Mouse (Mus musculus) heart, embryonic 14.5 days (tissue): ENCODE measurements at regions not wholly inside any gene's neighbourhood (a gene's known extent, or its start where the extent isn't known, plus 50 kb on each side); places are given as distances from the start of the nearest gene placed in this dataset.

Source experiments
- ATAC-seq: fragments of 200-750 bp; cut with Nextera tagmentation; 2 replicates; pipeline ENCODE4 v1.8.0; 2017; ENCODE audit warnings: low read depth, moderate TSS enrichment; ENCODE audit not compliant: insufficient number of reproducible peaks, insufficient read depth, low FRiP score
- H3K27ac ChIP-seq, 2 experiments: fragments of 200-500 bp in 1 of 2; fragments of 300-500 bp in 1 of 2; sonication (generic) in 1 of 2; replicated peaks in 1 of 2; 2 replicates each; pipeline ENCODE4 v1.5.1; 2012 to 2014; ENCODE audit warnings: low read depth in 2 of 2, low read length in 2 of 2, control low read depth in 1 of 2, mild to moderate bottlenecking in 1 of 2, mixed read lengths in 1 of 2; ENCODE audit not compliant: control insufficient read depth in 1 of 2, insufficient read depth in 1 of 2
- H3K27me3 ChIP-seq: fragments of 300-500 bp; sonication (generic); 2 replicates; pipeline ENCODE4 v1.6.1; 2014; ENCODE audit warnings: mild to moderate bottlenecking, low read length, control low read depth; ENCODE audit not compliant: control insufficient read depth, insufficient read depth
- H3K36me3 ChIP-seq: fragments of 300-500 bp; sonication (generic); 2 replicates; pipeline ENCODE4 v1.6.1; 2014; ENCODE audit warnings: mild to moderate bottlenecking, control low read depth, low read length, mixed read lengths; ENCODE audit not compliant: control insufficient read depth, insufficient read depth
- H3K4me1 ChIP-seq, 2 experiments: fragments of 200-500 bp in 1 of 2; fragments of 300-500 bp in 1 of 2; sonication (generic) in 1 of 2; 2 replicates each; pipeline ENCODE4 v1.6.1; 2012 to 2014; ENCODE audit warnings: low read length in 2 of 2, control low read depth in 1 of 2, mixed read lengths in 1 of 2; ENCODE audit not compliant: control insufficient read depth in 2 of 2, insufficient read depth in 2 of 2
- H3K4me2 ChIP-seq: fragments of 300-500 bp; sonication (generic); 2 replicates; pipeline ENCODE4 v1.6.1; 2014; ENCODE audit warnings: mild to moderate bottlenecking, low read length
- H3K4me3 ChIP-seq, 2 experiments: fragments of 200-500 bp in 1 of 2; fragments of 300-500 bp in 1 of 2; sonication (generic) in 1 of 2; 2 replicates each; pipeline ENCODE4 v1.5.1; 2012 to 2014; ENCODE audit warnings: low read length in 2 of 2, mild to moderate bottlenecking in 2 of 2, control low read depth in 1 of 2, low read depth in 1 of 2, moderate library complexity in 1 of 2; ENCODE audit not compliant: control insufficient read depth in 1 of 2, insufficient read depth in 1 of 2
- H3K9ac ChIP-seq: fragments of 300-500 bp; sonication (generic); 2 replicates; pipeline ENCODE4 v1.6.1; 2014; ENCODE audit warnings: mild to moderate bottlenecking, low read length
- H3K9me3 ChIP-seq: fragments of 300-500 bp; sonication (generic); 2 replicates; pipeline ENCODE4 v1.6.1; 2016; ENCODE audit warnings: low read length, control low read depth; ENCODE audit not compliant: control insufficient read depth
- WGBS: fragments of 180-500 bp; shearing (Covaris S2); extraction: QIAGEN DNeasy Blood & Tissue Kit; methylation state at CpG from one replicate; pipeline ENCODE4 v1.1.7; 2014; 5-methylcytosine and 5-hydroxymethylcytosine counted together

GRCm38 (mm10) chr5:119497501-119497900 is 173.0 kb upstream of the Tbx3 start:
- H3K36me3 ChIP-seq = no peaks in the 10 kb centered on the region
- H3K27ac ChIP-seq = no peak overlapping the region
- H3K4me1 ChIP-seq = no peaks in the 10 kb centered on the region
- ATAC-seq = no peak
- 79% methylated on average over 1 of the region's 1 CpGs for WGBS
- H3K4me2 ChIP-seq = no peak overlapping the region
- no peaks in the 10 kb centered on the region for H3K9me3 ChIP-seq
- H3K9ac ChIP-seq = no peak overlapping the region
- H3K4me3 ChIP-seq = no peak overlapping the region
- peaks cover 14% of the 10 kb centered on the region; the same call in 1 of the 2 replicates for H3K27me3 ChIP-seq

GRCm38 (mm10) chr5:119498431-119498830 is 172.0 kb upstream of the Tbx3 start:
- no peak for ATAC-seq
- H3K4me3 ChIP-seq = no peak overlapping the region
- H3K4me1 ChIP-seq = no peaks in the 10 kb centered on the region
- H3K36me3 ChIP-seq = no peaks in the 10 kb centered on the region
- H3K27ac ChIP-seq = no peak overlapping the region
- H3K9me3 ChIP-seq = no peaks in the 10 kb centered on the region
- H3K9ac ChIP-seq = no peak overlapping the region
- peaks cover 14% of the 10 kb centered on the region; the same call in 1 of the 2 replicates for H3K27me3 ChIP-seq
- WGBS = 63% methylated on average over 6 of the region's 6 CpGs
- no peak overlapping the region for H3K4me2 ChIP-seq

- H3K27me3 ChIP-seq = no peaks in the 10 kb centered on the region
- no peak overlapping the region for H3K4me2 ChIP-seq
- WGBS = 65% methylated on average over 14 of the region's 14 CpGs
- H3K9me3 ChIP-seq = no peaks in the 10 kb centered on the region
- no peak overlapping the region for H3K4me3 ChIP-seq
- no peaks in the 10 kb centered on the region for H3K36me3 ChIP-seq
- H3K4me1 ChIP-seq = no peaks in the 10 kb centered on the region
- ATAC-seq = no peak
- H3K27ac ChIP-seq = no peak overlapping the region
- no peak overlapping the region for H3K9ac ChIP-seq
These were observed 162.8 kb upstream of the Tbx3 start for GRCm38 (mm10) chr5:119507709-119508108.

GRCm38 (mm10) chr5:119518506-119519252 is 151.8 kb upstream of the Tbx3 start:
- no peak overlapping the region for H3K4me3 ChIP-seq
- no peak overlapping the region for H3K9ac ChIP-seq
- no peak overlapping the region for H3K27ac ChIP-seq
- WGBS = 80% methylated on average over 19 of the region's 19 CpGs
- H3K4me2 ChIP-seq = no peak overlapping the region
- H3K4me1 ChIP-seq = peaks cover 0 to 7% of the 10 kb centered on the region in 2 experiments; a peak in 1 of 4 replicates
- no peaks in the 10 kb centered on the region for H3K27me3 ChIP-seq
- ATAC-seq = no peak
- no peaks in the 10 kb centered on the region for H3K9me3 ChIP-seq
- H3K36me3 ChIP-seq = no peaks in the 10 kb centered on the region

- H3K9ac ChIP-seq = no peak overlapping the region
- peaks cover 0 to 7% of the 10 kb centered on the region in 2 experiments; a peak in 1 of 4 replicates for H3K4me1 ChIP-seq
- H3K27me3 ChIP-seq = no peaks in the 10 kb centered on the region
- H3K4me2 ChIP-seq = no peak overlapping the region
- no peak for ATAC-seq
- WGBS = 55% methylated on average over 4 of the region's 4 CpGs
- H3K4me3 ChIP-seq = no peak overlapping the region
- H3K27ac ChIP-seq = no peak overlapping the region
- no peaks in the 10 kb centered on the region for H3K36me3 ChIP-seq
- no peaks in the 10 kb centered on the region for H3K9me3 ChIP-seq
These were observed 146.3 kb upstream of the Tbx3 start for GRCm38 (mm10) chr5:119524171-119524570.

- H3K9ac ChIP-seq = no peak overlapping the region
- no peaks in the 10 kb centered on the region for H3K27me3 ChIP-seq
- no peak overlapping the region for H3K4me2 ChIP-seq
- peaks cover 0 to 7% of the 10 kb centered on the region in 2 experiments; a peak in 1 of 4 replicates for H3K4me1 ChIP-seq
- H3K27ac ChIP-seq = no peak overlapping the region
- no peak for ATAC-seq
- H3K4me3 ChIP-seq = no peak overlapping the region
- H3K36me3 ChIP-seq = no peaks in the 10 kb centered on the region
- no peaks in the 10 kb centered on the region for H3K9me3 ChIP-seq
- WGBS = 68% methylated on average over 5 of the region's 5 CpGs
These were observed 144.5 kb upstream of the Tbx3 start for GRCm38 (mm10) chr5:119525960-119526359.

GRCm38 (mm10) chr5:119530009-119530408 is 140.5 kb upstream of the Tbx3 start:
- WGBS = 61% methylated on average over 8 of the region's 8 CpGs

GRCm38 (mm10) chr5:119534946-119535345 is 135.5 kb upstream of the Tbx3 start:
- Histone ChIP-seq H3K4me2 (no peak overlapping the region), H3K27me3 (no peaks in the 10 kb centered on the region), H3K9me3 (no peaks in the 10 kb centered on the region), H3K4me3 (no peak overlapping the region), H3K4me1 (no peaks in the 10 kb centered on the region), H3K27ac (no peak overlapping the region), H3K9ac (no peak overlapping the region), H3K36me3 (no peaks in the 10 kb centered on the region)
- no peak for ATAC-seq
- WGBS = 87% methylated on average over 5 of the region's 5 CpGs

More at GRCm38 (mm10) chr5:119530009-119530408, 140.5 kb upstream of the Tbx3 start:
- H3K9ac ChIP-seq = no peak overlapping the region
- H3K4me1 ChIP-seq = no peaks in the 10 kb centered on the region
- no peaks in the 10 kb centered on the region for H3K36me3 ChIP-seq
- ATAC-seq = no peak
- no peak overlapping the region for H3K27ac ChIP-seq
- no peak overlapping the region for H3K4me3 ChIP-seq
- H3K27me3 ChIP-seq = no peaks in the 10 kb centered on the region
- H3K9me3 ChIP-seq = no peaks in the 10 kb centered on the region
- H3K4me2 ChIP-seq = no peak overlapping the region
